Mouse (Mus musculus) limb, embryonic 12.5 days (tissue): ENCODE data around the gene 2210011C24Rik. TPM values are rescaled to one million over a fixed set of nuclear protein-coding genes. Genes with fewer than 3 reads are reported as not detected.
A peak's percentile ranks its signal among the peaks of the same experiment; 100 is the strongest.

Experiments used
- ATAC-seq: fragments of 200-750 bp; cut with Nextera tagmentation; 2 replicates; pipeline ENCODE4 v1.8.0; 2017; ENCODE audit warnings: low read depth, moderate TSS enrichment; ENCODE audit not compliant: insufficient number of reproducible peaks, insufficient read depth, low FRiP score, low TSS enrichment
- H3K27ac ChIP-seq: fragments of 300-500 bp; sonication (generic); 2 replicates; pipeline ENCODE4 v1.5.1; 2016; ENCODE audit warnings: mild to moderate bottlenecking, moderate library complexity
- H3K27me3 ChIP-seq: fragments of 300-500 bp; sonication (generic); 2 replicates; pipeline ENCODE4 v1.6.1; 2016; ENCODE audit warnings: mild to moderate bottlenecking, moderate library complexity
- H3K36me3 ChIP-seq: fragments of 300-500 bp; sonication (generic); 2 replicates; pipeline ENCODE4 v1.6.1; 2016; ENCODE audit warnings: mild to moderate bottlenecking, moderate library complexity
- H3K4me1 ChIP-seq: fragments of 300-500 bp; sonication (generic); replicated peaks from 2 replicates; pipeline ENCODE4 v1.6.1; 2016
- H3K4me2 ChIP-seq: fragments of 300-500 bp; sonication (generic); 2 replicates; pipeline ENCODE4 v1.6.1; 2016; ENCODE audit warnings: mild to moderate bottlenecking, moderate library complexity
- H3K4me3 ChIP-seq: fragments of 300-500 bp; sonication (generic); replicated peaks from 2 replicates; pipeline ENCODE4 v1.5.1; 2016; ENCODE audit warnings: mild to moderate bottlenecking
- H3K9ac ChIP-seq: fragments of 300-500 bp; sonication (generic); replicated peaks from 2 replicates; pipeline ENCODE4 v1.6.1; 2016; ENCODE audit warnings: mild to moderate bottlenecking, moderate library complexity
- H3K9me3 ChIP-seq: fragments of 300-500 bp; sonication (generic); 2 replicates; pipeline ENCODE4 v1.6.1; 2016; ENCODE audit warnings: mild to moderate bottlenecking, moderate library complexity
- WGBS: fragments of 180-500 bp; shearing (Covaris S2); methylation state at CpG from one replicate; pipeline ENCODE4 v1.1.7; 2016; 5-methylcytosine and 5-hydroxymethylcytosine counted together
- polyA plus RNA-seq: library from polyadenylated mRNA; unstranded; fragments of >200 nt; fragmentation: Nextera tagmentation; extraction: Ambion mirVana; gene quantifications from 2 replicates; pipeline ENCODE4 v1.2.1, GENCODE M21; 2016

Gene 2210011C24Rik
- polyA plus RNA-seq, 1 experiment from 2014 or later: not detected

- no peak for ATAC-seq
- Histone ChIP-seq H3K4me1 (peaks cover 43% of the 10 kb centered on the region), H3K9me3 (no peaks in the 10 kb centered on the region), H3K36me3 (peaks cover 23% of the 10 kb centered on the region), H3K27me3 (peaks cover 21% of the 10 kb centered on the region), H3K4me2 (no peak overlapping the region), H3K4me3 (no peak overlapping the region), H3K9ac (no peak overlapping the region; the same call in 1 of the 2 replicates), H3K27ac (no peak overlapping the region)
- 68% methylated on average over 12 of the region's 12 CpGs for WGBS
These were observed 8.9 kb downstream of the 2210011C24Rik start for GRCm38 (mm10) chr8:84002957-84003611.

- no peak within 1 kb of the TSS for H3K27ac ChIP-seq
- peak within 1 kb of the TSS; percentile 47 for H3K4me2 ChIP-seq
- peak within 1 kb of the TSS; percentile 53 for H3K9ac ChIP-seq
- 27% methylated on average over 59 of the region's 61 CpGs for WGBS
- H3K4me3 ChIP-seq: peak within 1 kb of the TSS; percentile 15
- H3K27me3 ChIP-seq: peaks cover 21% of the 10 kb centered on the region
- H3K9me3 ChIP-seq: no peaks in the 10 kb centered on the region
- peaks cover 43% of the 10 kb centered on the region for H3K4me1 ChIP-seq
- ATAC-seq: no peak
- peaks cover 23% of the 10 kb centered on the region for H3K36me3 ChIP-seq
These were observed 10.5 kb downstream of the 2210011C24Rik start, which contains the start of gene 1700067K01Rik for GRCm38 (mm10) chr8:84001281-84002000. Gene 1700067K01Rik (plus strand): TSS chr8:84001502.

- Histone ChIP-seq H3K9ac (no peak overlapping the region), H3K4me2 (peak overlapping the region; percentile 87), H3K9me3 (no peaks in the 10 kb centered on the region), H3K4me1 (peaks cover 50% of the 10 kb centered on the region), H3K36me3 (peaks cover 27% of the 10 kb centered on the region), H3K4me3 (peak overlapping the region; percentile 84), H3K27ac (no peak overlapping the region), H3K27me3 (peaks cover 21% of the 10 kb centered on the region)
- 88% methylated on average over 2 of the region's 2 CpGs for WGBS
- no peak for ATAC-seq
These were observed 12.1 kb downstream of the 2210011C24Rik start for GRCm38 (mm10) chr8:83999825-84000224.

GRCm38 (mm10) chr8:83999057-83999705 is 12.8 kb downstream of the 2210011C24Rik start:
- peaks cover 47% of the 10 kb centered on the region for H3K4me1 ChIP-seq
- H3K4me2 ChIP-seq: peak overlapping the region; percentile 87
- H3K27ac ChIP-seq: no peak overlapping the region
- H3K4me3 ChIP-seq: peak overlapping the region; percentile 84
- peaks cover 21% of the 10 kb centered on the region for H3K27me3 ChIP-seq
- H3K9me3 ChIP-seq: no peaks in the 10 kb centered on the region
- peak overlapping the region; percentile 75 for H3K9ac ChIP-seq
- peaks cover 34% of the 10 kb centered on the region for H3K36me3 ChIP-seq
- 64% methylated on average over 16 of the region's 16 CpGs for WGBS
- ATAC-seq: no peak

- Histone ChIP-seq H3K36me3 (peaks cover 35% of the 10 kb centered on the region), H3K9ac (peak overlapping the region; percentile 75), H3K27ac (peak overlapping the region; percentile 91), H3K4me2 (peak overlapping the region; percentile 87), H3K4me3 (peak overlapping the region; percentile 84), H3K27me3 (peaks cover 21% of the 10 kb centered on the region), H3K9me3 (no peaks in the 10 kb centered on the region), H3K4me1 (peaks cover 41% of the 10 kb centered on the region)
- WGBS: under 1% methylated on average over 66 of the region's 92 CpGs
- ATAC-seq: no peak
These were observed 13.5 kb downstream of the 2210011C24Rik start for GRCm38 (mm10) chr8:83998231-83999056.

- peaks cover 37% of the 10 kb centered on the region for H3K4me1 ChIP-seq
- no peak for ATAC-seq
- H3K27ac ChIP-seq: peak within 1 kb of the TSS; percentile 99
- H3K9ac ChIP-seq: peak within 1 kb of the TSS; percentile 91
- WGBS: under 1% methylated on average over 46 of the region's 112 CpGs
- peak within 1 kb of the TSS; percentile 84 for H3K4me3 ChIP-seq
- peaks cover 39% of the 10 kb centered on the region for H3K36me3 ChIP-seq
- peaks cover 21% of the 10 kb centered on the region for H3K27me3 ChIP-seq
- H3K4me2 ChIP-seq: peak within 1 kb of the TSS; percentile 87
- no peaks in the 10 kb centered on the region for H3K9me3 ChIP-seq
These were observed 14.3 kb downstream of the 2210011C24Rik start, which contains the start of gene Samd1 for GRCm38 (mm10) chr8:83997511-83998141. Gene Samd1 (plus strand): TSS chr8:83997672.

- Histone ChIP-seq H3K27me3 (peaks cover 21% of the 10 kb centered on the region), H3K9me3 (no peaks in the 10 kb centered on the region), H3K36me3 (peaks cover 46% of the 10 kb centered on the region), H3K4me3 (peak overlapping the region; percentile 84), H3K9ac (peak overlapping the region; percentile 91), H3K4me1 (peaks cover 37% of the 10 kb centered on the region), H3K4me2 (peak overlapping the region; percentile 81), H3K27ac (peak overlapping the region; percentile 99)
- under 1% methylated on average over 39 of the region's 103 CpGs for WGBS
- ATAC-seq: peak; percentile 70
These were observed 15.1 kb downstream of the 2210011C24Rik start for GRCm38 (mm10) chr8:83996567-83997505.

- H3K4me1 ChIP-seq: peaks cover 29% of the 10 kb centered on the region
- no peaks in the 10 kb centered on the region for H3K9me3 ChIP-seq
- H3K9ac ChIP-seq: peak overlapping the region; percentile 91; the same call in 1 of the 2 replicates
- WGBS: 14% methylated on average over 12 of the region's 12 CpGs
- peaks cover 12% of the 10 kb centered on the region for H3K27me3 ChIP-seq
- peak overlapping the region; percentile 84 for H3K4me3 ChIP-seq
- peak overlapping the region; percentile 99 for H3K27ac ChIP-seq
- peak; percentile 16; the same call in 1 of the 2 replicates for ATAC-seq
- H3K4me2 ChIP-seq: peak overlapping the region; percentile 81
- peaks cover 50% of the 10 kb centered on the region for H3K36me3 ChIP-seq
These were observed 16.0 kb downstream of the 2210011C24Rik start for GRCm38 (mm10) chr8:83995973-83996372.

- H3K4me2 ChIP-seq: no peak overlapping the region
- H3K9ac ChIP-seq: no peak overlapping the region
- no peaks in the 10 kb centered on the region for H3K9me3 ChIP-seq
- peaks cover under 1% of the 10 kb centered on the region; the same call in 1 of the 2 replicates for H3K27me3 ChIP-seq
- peaks cover 52% of the 10 kb centered on the region for H3K36me3 ChIP-seq
- no peak for ATAC-seq
- 82% methylated on average over 3 of the region's 3 CpGs for WGBS
- H3K4me3 ChIP-seq: no peak overlapping the region
- peaks cover 12% of the 10 kb centered on the region for H3K4me1 ChIP-seq
- H3K27ac ChIP-seq: no peak overlapping the region
These were observed 17.9 kb downstream of the 2210011C24Rik start for GRCm38 (mm10) chr8:83994030-83994429.
